Mouse (Mus musculus) adrenal gland, postnatal 10 days (tissue): ENCODE data around the gene Pdia4. TPM values are rescaled to one million over a fixed set of nuclear protein-coding genes. Genes with fewer than 3 reads are reported as not detected.
"Not testable (repeated sequence)": the region's sequence is repeated elsewhere in the genome, so short reads cannot be mapped to it uniquely, and the experiment has no call there.

Experiments
- DNase-seq: peaks from one replicate; pipeline ENCODE4 v3.0.0; 2021; ENCODE audit warnings: mixed read lengths
- total RNA-seq, 2 experiments: library from RNA; stranded (reverse); gene quantifications; 2 replicates each; pipeline ENCODE4 v1.2.3; 2021

Pdia4 gene
- total RNA-seq, 2 experiments from 2014 or later, result 84.9 to 93.6 TPM

GRCm38 (mm10) chr6:47811324-47811723 is 1.9 kb downstream of the Pdia4 start:
- no peak for DNase-seq

- DNase-seq, result no peak
These were observed 3.0 kb downstream of the Pdia4 start for GRCm38 (mm10) chr6:47810181-47810580.

GRCm38 (mm10) chr6:47809053-47809452 is 4.2 kb downstream of the Pdia4 start:
- peak; percentile 26 for DNase-seq

- no peak for DNase-seq
These were observed 4.7 kb downstream of the Pdia4 start for GRCm38 (mm10) chr6:47808545-47808944.

GRCm38 (mm10) chr6:47807419-47807818 is 5.8 kb downstream of the Pdia4 start:
- no peak for DNase-seq

GRCm38 (mm10) chr6:47805520-47805919 is 7.7 kb downstream of the Pdia4 start:
- DNase-seq, result no peak

GRCm38 (mm10) chr6:47799079-47799478 is 14.2 kb downstream of the Pdia4 start:
- peak; percentile 72 for DNase-seq

GRCm38 (mm10) chr6:47794106-47794830 is 19.0 kb downstream of the Pdia4 start:
- peak; percentile 62 for DNase-seq

GRCm38 (mm10) chr6:47793284-47793683 is 19.9 kb downstream of the Pdia4 start:
- DNase-seq, result no peak

- no peak for DNase-seq
These were observed 20.7 kb downstream of the Pdia4 start for GRCm38 (mm10) chr6:47792533-47792932.

GRCm38 (mm10) chr6:47790745-47791144 is 22.5 kb downstream of the Pdia4 start:
- DNase-seq, result peak; percentile 51

GRCm38 (mm10) chr6:47788821-47789220 is 24.4 kb downstream of the Pdia4 start:
- DNase-seq, result no peak

GRCm38 (mm10) chr6:47787941-47788736 is 25.1 kb downstream of the Pdia4 start:
- DNase-seq, result peak; percentile 85

- DNase-seq, result no peak
These were observed 28.4 kb downstream of the Pdia4 start for GRCm38 (mm10) chr6:47784707-47785412.

- DNase-seq, result peak; percentile 47
These were observed 31.9 kb downstream of the Pdia4 start for GRCm38 (mm10) chr6:47781091-47781968.

- DNase-seq, result no peak
These were observed 32.6 kb downstream of the Pdia4 start for GRCm38 (mm10) chr6:47780576-47781013.

- DNase-seq, result not testable (repeated sequence)
These were observed 41.5 kb downstream of the Pdia4 start for GRCm38 (mm10) chr6:47771760-47772159.

- DNase-seq, result not testable (repeated sequence)
These were observed 42.1 kb downstream of the Pdia4 start for GRCm38 (mm10) chr6:47771113-47771512.

GRCm38 (mm10) chr6:47769861-47770260 is 43.4 kb downstream of the Pdia4 start:
- not testable (repeated sequence) for DNase-seq

GRCm38 (mm10) chr6:47768520-47768919 is 44.7 kb downstream of the Pdia4 start:
- not testable (repeated sequence) for DNase-seq

GRCm38 (mm10) chr6:47767355-47767754 is 45.9 kb downstream of the Pdia4 start:
- DNase-seq, result not testable (repeated sequence)

GRCm38 (mm10) chr6:47762686-47763085 is 50.5 kb downstream of the Pdia4 start:
- DNase-seq, result not testable (repeated sequence)
